23 mouse cellular contexts compared by ENCODE assay signal in the genomic region with DNA sequence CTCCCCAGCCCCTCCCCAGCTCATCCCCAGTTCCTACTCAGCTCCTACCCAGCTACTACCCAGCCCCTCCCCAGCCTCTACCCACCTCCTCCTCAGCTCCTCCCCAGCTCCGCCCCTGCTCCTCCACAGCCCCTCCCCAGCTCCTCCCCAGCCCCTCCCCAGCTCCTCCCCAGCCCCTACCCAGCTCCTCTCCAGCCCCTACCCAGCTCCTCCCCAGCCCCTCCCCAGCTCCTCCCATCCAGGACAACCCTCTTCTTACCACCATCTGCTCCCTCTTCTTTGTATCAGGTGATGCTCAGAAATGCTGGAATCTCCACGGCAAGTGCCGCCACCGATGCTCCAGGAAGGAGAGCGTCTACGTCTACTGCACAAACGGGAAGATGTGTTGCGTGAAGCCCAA. TPM values are rescaled to one million over a fixed set of nuclear protein-coding genes. Genes with fewer than 3 reads are reported as not detected.
DNase-seq lines count a peak whose midpoint lies in the region; ATAC-seq and TF ChIP-seq lines count a peak whose summit lies in the region.
"Had no signal": no experiment of that assay in that cellular context is flagged by ENCODE, and none has a peak within 500 bp of the region (broad histone marks: within the 10 kb centered on the region; RNA-seq: fewer than 3 reads in every experiment).

No protein-coding gene starts in this region.

- H3K4me1 ChIP-seq in forebrain, embryonic 14.5 days (ENCODE audit: control insufficient read depth, insufficient read depth, low read length): no peaks in the 10 kb centered on the region
- no peaks in the 10 kb centered on the region for H3K4me1 ChIP-seq in forebrain, embryonic 13.5 days
- H3K4me1 ChIP-seq in ES-E14 (ENCODE audit: control insufficient read depth in 2 of 2, insufficient read depth in 2 of 2, low read length in 2 of 2, poor library complexity in 1 of 2): peaks cover 0 to 7% of the 10 kb centered on the region in 2 experiments; a peak in 1 of 4 replicates
- peaks cover 10% of the 10 kb centered on the region for H3K4me1 ChIP-seq in embryonic facial prominence, embryonic 10.5 days

- H3K4me2 ChIP-seq in forebrain, embryonic 14.5 days (ENCODE audit: low read length): no peak overlapping the region
- no peak overlapping the region for H3K4me2 ChIP-seq in forebrain, embryonic 13.5 days

- no peaks in the 10 kb centered on the region for H3K36me3 ChIP-seq in forebrain, embryonic 14.5 days (ENCODE audit: control insufficient read depth, insufficient read depth, low read length)
- no peaks in the 10 kb centered on the region for H3K36me3 ChIP-seq in forebrain, embryonic 13.5 days (ENCODE audit: poor library complexity, severe bottlenecking)
- no peaks in the 10 kb centered on the region for H3K36me3 ChIP-seq in ES-E14 (ENCODE audit: control insufficient read depth, insufficient read depth, low read length, poor library complexity, severe bottlenecking)
- H3K36me3 ChIP-seq in embryonic facial prominence, embryonic 10.5 days (replicated peaks): no peaks in the 10 kb centered on the region

- in situ Hi-C loops in ES-E14 (cut with MboI; ENCODE audit: low sequenced_read_pairs in 2 of 2, unreplicated experiment in 2 of 2): no loop called here

- H3K27me3 ChIP-seq in forebrain, embryonic 14.5 days (replicated peaks; ENCODE audit: control insufficient read depth, insufficient read depth, low read length): no peaks in the 10 kb centered on the region
- H3K27me3 ChIP-seq in forebrain, embryonic 13.5 days: no peaks in the 10 kb centered on the region
- no peaks in the 10 kb centered on the region for H3K27me3 ChIP-seq in embryonic facial prominence, embryonic 10.5 days (replicated peaks; ENCODE audit: low read depth, poor library complexity, severe bottlenecking)

- H3K4me3 ChIP-seq in forebrain, embryonic 14.5 days (ENCODE audit: low read depth, low read length): no peak overlapping the region
- H3K4me3 ChIP-seq in forebrain, embryonic 13.5 days: no peak overlapping the region
- H3K4me3 ChIP-seq in layer of hippocampus, adult 2 months: peak overlapping the region; percentile 11; the same call in 1 of the 2 replicates
- no peak overlapping the region for H3K4me3 ChIP-seq in ES-E14 (ENCODE audit: insufficient read depth in 1 of 2, low read depth in 1 of 2, low read length in 2 of 2, poor library complexity in 1 of 2, severe bottlenecking in 1 of 2)
- peak overlapping the region; percentile 11; the same call in 1 of the 2 replicates for H3K4me3 ChIP-seq in embryonic facial prominence, embryonic 10.5 days
- H3K4me3 ChIP-seq: megakaryocyte, embryonic 14.5 days had no signal

- DNase-seq in forebrain, embryonic 14.5 days (ENCODE audit: low spot score): peak; percentile 22
- peak in 1 of 2 experiments; percentile 17 for DNase-seq in layer of hippocampus, adult 2 months (ENCODE audit: low spot score in 2 of 2)
- no peak for DNase-seq in layer of hippocampus, postnatal 14 days (ENCODE audit: low spot score in 2 of 2)
- peak; percentile 51 for DNase-seq in ES-E14 (ENCODE audit: low read depth, low spot score)
- peak; percentile 63 for DNase-seq in embryonic facial prominence, embryonic 10.5 days (ENCODE audit: low spot score)
- no peak for DNase-seq in urinary bladder, adult 18-20 months (ENCODE audit: low spot score in 2 of 2)
- DNase-seq in spleen, postnatal 14 days (ENCODE audit: low spot score in 2 of 2): no peak
- DNase-seq: cerebellum, adult 18-20 months; heart, adult 11 months; heart, postnatal 14 days; kidney, adult 2 months; lung, adult 2 months; thymus, adult 2 months had no signal

- WGBS in forebrain, embryonic 14.5 days: 33% methylated on average over 8 of the region's 8 CpGs
- 41% methylated on average over 7 of the region's 8 CpGs for WGBS in forebrain, embryonic 13.5 days
- 34% methylated on average over 8 of the region's 8 CpGs for WGBS in embryonic facial prominence, embryonic 10.5 days

- no peaks in the 10 kb centered on the region for H3K9me3 ChIP-seq in forebrain, embryonic 14.5 days (replicated peaks; ENCODE audit: control insufficient read depth, low read length)
- no peaks in the 10 kb centered on the region for H3K9me3 ChIP-seq in forebrain, embryonic 13.5 days (replicated peaks)
- H3K9me3 ChIP-seq in ES-E14 (ENCODE audit: control insufficient read depth, insufficient read depth, low read depth, low read length): no peaks in the 10 kb centered on the region
- H3K9me3 ChIP-seq in embryonic facial prominence, embryonic 10.5 days: no peaks in the 10 kb centered on the region

- no peak for TF ChIP-seq CTCF in layer of hippocampus, adult 2 months (conservative IDR thresholded peaks at IDR 0.05)

- H3K9ac ChIP-seq in forebrain, embryonic 14.5 days (ENCODE audit: low read length): no peak overlapping the region
- H3K9ac ChIP-seq in forebrain, embryonic 13.5 days: no peak overlapping the region
- H3K9ac ChIP-seq in ES-E14 (ENCODE audit: insufficient read depth, low read depth, low read length, poor library complexity, severe bottlenecking): no peak overlapping the region

- peak; percentile 54 for ATAC-seq in forebrain, embryonic 14.5 days
- ATAC-seq in forebrain, embryonic 13.5 days: no peak
- ATAC-seq: activated CD4-positive, CD25-positive, alpha-beta regulatory T cell, adult 4 months; hindbrain, postnatal 0 days had no signal

- H3K27ac ChIP-seq in forebrain, embryonic 14.5 days (ENCODE audit: low read depth, low read length): no peak overlapping the region
- H3K27ac ChIP-seq in forebrain, embryonic 13.5 days: no peak overlapping the region
- H3K27ac ChIP-seq in layer of hippocampus, adult 2 months: no peak overlapping the region
- H3K27ac ChIP-seq in ES-E14 (ENCODE audit: insufficient read depth, low read depth, low read length, poor library complexity, severe bottlenecking): no peak overlapping the region
- H3K27ac ChIP-seq in embryonic facial prominence, embryonic 10.5 days (replicated peaks): peak overlapping the region; percentile 14; the same call in 1 of the 2 replicates
- H3K27ac ChIP-seq: hindbrain, postnatal 0 days had no signal

TF ChIP-seq in ES-E14, 5 proteins besides CTCF, POLR2A, EP300 and RAD21:
- no peak for TF ChIP-seq CHD2 (IDR thresholded peaks at IDR 0.05; ENCODE audit: low read depth, low read length)
- no peak for TF ChIP-seq ZC3H11A (IDR thresholded peaks at IDR 0.05; ENCODE audit: borderline replicate concordance, low read depth, low read length)
- TF ChIP-seq HCFC1 (IDR thresholded peaks at IDR 0.05; ENCODE audit: borderline replicate concordance, insufficient read depth, low read length): no peak
- TF ChIP-seq MAFK (IDR thresholded peaks at IDR 0.05; ENCODE audit: insufficient read depth, low read depth, low read length): no peak
- TF ChIP-seq ZNF384 (IDR thresholded peaks at IDR 0.05; ENCODE audit: low read depth, low read length): no peak

RNA-seq across cellular contexts. Expression of a gene that starts 8.1 kb away (rescaled TPM):
- not detected in 2 replicates for polyA plus RNA-seq in forebrain, embryonic 14.5 days (2014; fragmentation: Nextera tagmentation; extraction: Ambion mirVana)
- polyA plus RNA-seq in forebrain, embryonic 13.5 days (2015; fragmentation: Nextera tagmentation; extraction: Ambion mirVana): not detected in 2 replicates
- not detected for total RNA-seq in layer of hippocampus, adult 2 months (2021)
- not detected for total RNA-seq in layer of hippocampus, postnatal 14 days (2021)
- total RNA-seq in ES-E14 (2012; rRNA removed): 0.63 TPM in 1 of 2 replicates, not detected in the other
- not detected in 2 replicates for polyA plus RNA-seq in embryonic facial prominence, embryonic 10.5 days (2016; fragmentation: Nextera tagmentation; extraction: Ambion mirVana)
- total RNA-seq: heart, postnatal 14 days; hindbrain, postnatal 0 days; layer of hippocampus, postnatal 10 days; monocyte, adult 5-6 weeks had no signal
- polyA plus RNA-seq: activated CD4-positive, CD25-positive, alpha-beta regulatory T cell, adult 4 months; C2C12; embryonic facial prominence, embryonic 14.5 days; frontal cortex, adult 2 months; hindbrain, postnatal 0 days; limb, embryonic 14.5 days; lung, adult 2 months; thymus, adult 2 months had no signal

RNA-seq across cellular contexts. Expression of a gene that starts 10.7 kb away (rescaled TPM):
- not detected in 2 replicates for polyA plus RNA-seq in forebrain, embryonic 14.5 days (2014; fragmentation: Nextera tagmentation; extraction: Ambion mirVana)
- polyA plus RNA-seq in forebrain, embryonic 13.5 days (2015; fragmentation: Nextera tagmentation; extraction: Ambion mirVana): not detected in 2 replicates
- total RNA-seq in layer of hippocampus, adult 2 months (2021): not detected
- not detected for total RNA-seq in layer of hippocampus, postnatal 14 days (2021)
- total RNA-seq in ES-E14 (2012; rRNA removed): 3.9 and 5.7 TPM in 2 replicates
- polyA plus RNA-seq in embryonic facial prominence, embryonic 10.5 days (2016; fragmentation: Nextera tagmentation; extraction: Ambion mirVana): 0.70 TPM in 1 of 2 replicates, not detected in the other
- total RNA-seq: heart, postnatal 14 days; hindbrain, postnatal 0 days; layer of hippocampus, postnatal 10 days; monocyte, adult 5-6 weeks had no signal
- polyA plus RNA-seq: activated CD4-positive, CD25-positive, alpha-beta regulatory T cell, adult 4 months; frontal cortex, adult 2 months; hindbrain, postnatal 0 days had no signal

RNA-seq across cellular contexts. Expression of a gene that starts 13.0 kb away (rescaled TPM):
- polyA plus RNA-seq in forebrain, embryonic 14.5 days (2014; fragmentation: Nextera tagmentation; extraction: Ambion mirVana): not detected in 2 replicates
- polyA plus RNA-seq in forebrain, embryonic 13.5 days (2015; fragmentation: Nextera tagmentation; extraction: Ambion mirVana): not detected in 2 replicates
- not detected for total RNA-seq in layer of hippocampus, adult 2 months (2021)
- not detected for total RNA-seq in layer of hippocampus, postnatal 14 days (2021)
- total RNA-seq in ES-E14 (2012; rRNA removed): not detected in 2 replicates
- polyA plus RNA-seq in embryonic facial prominence, embryonic 10.5 days (2016; fragmentation: Nextera tagmentation; extraction: Ambion mirVana): not detected in 2 replicates
- total RNA-seq: heart, postnatal 14 days; hindbrain, postnatal 0 days; layer of hippocampus, postnatal 10 days; monocyte, adult 5-6 weeks had no signal
- polyA plus RNA-seq: activated CD4-positive, CD25-positive, alpha-beta regulatory T cell, adult 4 months; C2C12; embryonic facial prominence, embryonic 14.5 days; frontal cortex, adult 2 months; hindbrain, postnatal 0 days; kidney, adult 2 months; limb, embryonic 14.5 days; lung, adult 2 months; thymus, adult 2 months had no signal

RNA-seq across cellular contexts. Expression of a gene that starts 14.6 kb away (rescaled TPM):
- polyA plus RNA-seq in forebrain, embryonic 14.5 days (2014; fragmentation: Nextera tagmentation; extraction: Ambion mirVana): 0.34 and 0.53 TPM in 2 replicates
- polyA plus RNA-seq in forebrain, embryonic 13.5 days (2015; fragmentation: Nextera tagmentation; extraction: Ambion mirVana): 0.19 and 0.20 TPM in 2 replicates
- total RNA-seq in layer of hippocampus, adult 2 months (2021): 1 to 10 TPM in 1 of 2 experiments, under 1 TPM in 1; 0.42 to 2.0 TPM
- under 1 TPM; 0.72 to 0.83 TPM for total RNA-seq in layer of hippocampus, postnatal 14 days (2021)
- total RNA-seq in ES-E14 (2012; rRNA removed): 0.16 and 0.18 TPM in 2 replicates
- 0.40 and 0.60 TPM in 2 replicates for polyA plus RNA-seq in embryonic facial prominence, embryonic 10.5 days (2016; fragmentation: Nextera tagmentation; extraction: Ambion mirVana)
- total RNA-seq: monocyte, adult 5-6 weeks had no signal
- polyA plus RNA-seq: activated CD4-positive, CD25-positive, alpha-beta regulatory T cell, adult 4 months had no signal

RNA-seq across cellular contexts. Expression of a gene that starts 32.1 kb away (rescaled TPM):
- not detected in 2 replicates for polyA plus RNA-seq in forebrain, embryonic 14.5 days (2014; fragmentation: Nextera tagmentation; extraction: Ambion mirVana)
- polyA plus RNA-seq in forebrain, embryonic 13.5 days (2015; fragmentation: Nextera tagmentation; extraction: Ambion mirVana): not detected in 2 replicates
- not detected for total RNA-seq in layer of hippocampus, adult 2 months (2021)
- not detected for total RNA-seq in layer of hippocampus, postnatal 14 days (2021)
- total RNA-seq in ES-E14 (2012; rRNA removed): not detected in 2 replicates
- not detected in 2 replicates for polyA plus RNA-seq in embryonic facial prominence, embryonic 10.5 days (2016; fragmentation: Nextera tagmentation; extraction: Ambion mirVana)
- total RNA-seq: heart, postnatal 14 days; hindbrain, postnatal 0 days; layer of hippocampus, postnatal 10 days; monocyte, adult 5-6 weeks had no signal
- polyA plus RNA-seq: activated CD4-positive, CD25-positive, alpha-beta regulatory T cell, adult 4 months; C2C12; embryonic facial prominence, embryonic 14.5 days; frontal cortex, adult 2 months; hindbrain, postnatal 0 days; limb, embryonic 14.5 days; lung, adult 2 months had no signal

Comparison
In these comparisons a context has a peak if more than half of its experiments do, and no peak if none do; other contexts are left out.
1. DNase-seq: peak in forebrain, embryonic 14.5 days (single experiment), ES-E14 (single experiment) and embryonic facial prominence, embryonic 10.5 days (single experiment); none in layer of hippocampus, postnatal 14 days (0 of 2), urinary bladder, adult 18-20 months (0 of 2) and spleen, postnatal 14 days (0 of 2).
2. H3K4me3 ChIP-seq: peak in layer of hippocampus, adult 2 months (single experiment) and embryonic facial prominence, embryonic 10.5 days (single experiment); none in forebrain, embryonic 14.5 days (single experiment), forebrain, embryonic 13.5 days (single experiment) and ES-E14 (0 of 2).